Mouse (Mus musculus) hindbrain, embryonic 14.5 days (tissue): Measurements from ENCODE around the gene Gnptg. TPM values are rescaled to one million over a fixed set of nuclear protein-coding genes. Genes with fewer than 3 reads are reported as not detected.
A peak's percentile ranks its signal among the peaks of the same experiment; 100 is the strongest.

Source experiments
- ATAC-seq: fragments of 200-750 bp; cut with Nextera tagmentation; 2 replicates; pipeline ENCODE4 v1.8.0; 2017; ENCODE audit warnings: moderate number of reproducible peaks, mild to moderate bottlenecking, moderate TSS enrichment, moderate library complexity; ENCODE audit not compliant: low FRiP score
- DNase-seq: peaks from one replicate; pipeline ENCODE4 v3.0.0-alpha.2; 2015; ENCODE audit warnings: low spot score
- H3K27ac ChIP-seq: fragments of 300-500 bp; sonication (generic); 2 replicates; pipeline ENCODE4 v1.5.1; 2014; ENCODE audit warnings: mild to moderate bottlenecking, moderate library complexity
- H3K27me3 ChIP-seq: fragments of 300-500 bp; sonication (generic); 2 replicates; pipeline ENCODE4 v1.6.1; 2014; ENCODE audit warnings: mild to moderate bottlenecking, low read length, mixed read lengths; ENCODE audit not compliant: control insufficient read depth, insufficient read depth
- H3K36me3 ChIP-seq: fragments of 300-500 bp; sonication (generic); replicated peaks from 2 replicates; pipeline ENCODE4 v1.6.1; 2014; ENCODE audit not compliant: control insufficient read depth, insufficient read depth
- H3K4me1 ChIP-seq: fragments of 300-500 bp; sonication (generic); replicated peaks from 2 replicates; pipeline ENCODE4 v1.6.1; 2014; ENCODE audit warnings: antibody characterized with exemption, low read length, mixed read lengths; ENCODE audit not compliant: control insufficient read depth, insufficient read depth
- H3K4me2 ChIP-seq: fragments of 300-500 bp; sonication (generic); replicated peaks from 2 replicates; pipeline ENCODE4 v1.6.1; 2014; ENCODE audit warnings: mild to moderate bottlenecking, moderate library complexity
- H3K4me3 ChIP-seq: fragments of 300-500 bp; sonication (generic); replicated peaks from 2 replicates; pipeline ENCODE4 v1.5.1; 2014; ENCODE audit warnings: mild to moderate bottlenecking, low read length
- H3K9ac ChIP-seq: fragments of 300-500 bp; sonication (generic); 2 replicates; pipeline ENCODE4 v1.6.1; 2014
- H3K9me3 ChIP-seq: fragments of 300-500 bp; sonication (generic); 2 replicates; pipeline ENCODE4 v1.6.1; 2016; ENCODE audit warnings: low read length; ENCODE audit not compliant: control insufficient read depth
- WGBS: fragments of 180-500 bp; shearing (Covaris S2); extraction: QIAGEN DNeasy Blood & Tissue Kit; methylation state at CpG from one replicate; pipeline ENCODE4 v1.1.7; 2014; 5-methylcytosine and 5-hydroxymethylcytosine counted together
- polyA plus RNA-seq: library from polyadenylated mRNA; unstranded; fragments of >200 nt; fragmentation: Nextera tagmentation; extraction: Ambion mirVana; gene quantifications from 2 replicates; pipeline ENCODE4 v1.2.1, GENCODE M21; 2014

Gene Gnptg
- polyA plus RNA-seq, 1 experiment from 2014 or later = 91.1 TPM

DNA sequence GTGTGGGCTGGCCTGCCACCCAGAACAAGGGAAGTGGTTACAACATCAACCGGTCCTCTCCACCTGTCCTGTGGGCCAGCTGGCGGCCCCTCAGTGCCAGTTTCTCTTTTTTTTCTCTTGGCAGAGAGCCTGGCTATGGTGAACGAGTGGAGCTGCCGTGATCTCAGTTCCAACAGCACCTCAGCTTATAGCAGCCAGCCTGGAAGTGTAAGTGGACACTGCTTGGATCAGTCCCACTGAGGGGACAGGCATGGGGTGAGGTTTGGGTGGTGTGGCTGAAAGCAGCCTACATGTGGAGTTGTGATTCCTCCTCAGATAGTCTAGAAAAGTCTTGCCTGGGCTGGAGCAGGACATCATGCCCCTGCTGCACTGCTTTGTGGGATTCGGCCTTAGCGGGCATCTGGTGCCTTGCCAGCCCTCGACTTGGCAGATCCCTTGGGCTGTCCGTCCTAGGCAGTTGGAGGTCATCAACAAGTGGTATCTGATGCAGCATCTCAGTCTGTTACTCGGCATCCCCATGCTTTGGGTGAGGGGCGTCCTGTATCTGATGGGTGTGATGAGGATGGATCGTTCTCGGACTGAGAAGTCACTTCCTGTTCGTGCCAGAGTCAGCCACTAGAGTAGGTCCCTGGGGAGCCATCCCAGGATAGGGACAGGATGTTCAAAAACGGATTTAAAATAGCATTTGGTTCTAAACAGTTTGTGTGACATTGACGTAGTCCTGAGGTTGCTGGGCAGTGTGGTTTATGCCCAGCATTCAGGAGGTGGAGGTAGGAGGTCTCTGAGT is 29.1 kb downstream of the Gnptg start:
- DNase-seq (no peak), ATAC-seq (no peak)
- WGBS = 87% methylated on average over 15 of the region's 15 CpGs
- H3K4me3 ChIP-seq = no peak overlapping the region
- H3K4me2 ChIP-seq = no peak overlapping the region
- H3K36me3 ChIP-seq = peaks cover 98% of the 10 kb centered on the region
- no peaks in the 10 kb centered on the region for H3K9me3 ChIP-seq
- H3K27me3 ChIP-seq = no peaks in the 10 kb centered on the region
- no peak overlapping the region for H3K9ac ChIP-seq
- H3K27ac ChIP-seq = no peak overlapping the region
- no peaks in the 10 kb centered on the region for H3K4me1 ChIP-seq

DNA sequence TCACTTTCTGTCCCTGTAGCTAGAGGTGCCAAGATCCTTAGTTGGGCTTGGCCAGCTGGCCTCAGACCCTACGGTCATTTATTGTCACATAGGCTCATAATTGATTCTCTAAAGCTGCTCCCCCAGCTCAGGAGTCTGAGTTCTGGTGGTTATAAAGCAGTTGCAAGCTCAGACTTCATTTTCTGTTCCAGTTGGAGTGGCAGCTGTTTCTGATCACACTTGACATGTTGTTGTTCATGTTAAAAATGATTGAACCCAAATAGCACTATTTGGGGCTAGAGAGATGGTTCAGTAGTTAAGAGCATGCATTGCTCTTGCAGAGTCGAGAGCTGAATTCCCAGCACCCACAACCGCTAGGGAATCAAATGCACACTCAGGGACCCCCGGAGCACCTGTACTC is 29.9 kb downstream of the Gnptg start:
- Histone ChIP-seq H3K4me3 (no peak overlapping the region), H3K4me1 (no peaks in the 10 kb centered on the region), H3K4me2 (no peak overlapping the region), H3K27ac (no peak overlapping the region), H3K27me3 (no peaks in the 10 kb centered on the region), H3K9me3 (no peaks in the 10 kb centered on the region), H3K9ac (no peak overlapping the region), H3K36me3 (peaks cover 99% of the 10 kb centered on the region)
- ATAC-seq (no peak), DNase-seq (no peak)
- WGBS = 91% methylated on average over 4 of the region's 4 CpGs

DNA sequence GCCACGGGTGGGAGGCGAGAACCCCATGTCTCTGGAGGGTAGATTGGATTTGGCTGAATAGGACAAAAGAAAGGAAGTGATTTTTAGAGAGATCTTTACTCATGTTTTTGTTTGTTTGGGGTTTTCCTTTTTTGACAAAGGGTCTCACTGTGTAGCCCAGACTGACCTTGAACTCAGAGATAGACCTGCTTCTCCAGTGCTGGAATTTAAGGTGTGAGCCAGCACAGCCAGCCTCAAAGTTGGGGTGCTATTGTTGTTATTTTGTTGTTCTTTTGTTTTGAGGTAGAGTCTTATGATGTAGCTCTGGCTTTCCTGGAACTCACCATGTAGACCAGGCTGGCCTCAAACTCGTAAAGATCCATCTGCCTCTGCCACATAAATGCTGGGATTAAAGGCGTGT is 37.5 kb downstream of the Gnptg start:
- WGBS = 96% methylated on average over 4 of the region's 4 CpGs
- no peak overlapping the region for H3K27ac ChIP-seq
- no peak overlapping the region for H3K4me2 ChIP-seq
- H3K36me3 ChIP-seq = peaks cover 76% of the 10 kb centered on the region
- no peaks in the 10 kb centered on the region for H3K9me3 ChIP-seq
- no peak overlapping the region for H3K9ac ChIP-seq
- H3K4me3 ChIP-seq = no peak overlapping the region
- no peak for ATAC-seq
- no peaks in the 10 kb centered on the region for H3K27me3 ChIP-seq
- H3K4me1 ChIP-seq = no peaks in the 10 kb centered on the region
- DNase-seq = no peak

DNA sequence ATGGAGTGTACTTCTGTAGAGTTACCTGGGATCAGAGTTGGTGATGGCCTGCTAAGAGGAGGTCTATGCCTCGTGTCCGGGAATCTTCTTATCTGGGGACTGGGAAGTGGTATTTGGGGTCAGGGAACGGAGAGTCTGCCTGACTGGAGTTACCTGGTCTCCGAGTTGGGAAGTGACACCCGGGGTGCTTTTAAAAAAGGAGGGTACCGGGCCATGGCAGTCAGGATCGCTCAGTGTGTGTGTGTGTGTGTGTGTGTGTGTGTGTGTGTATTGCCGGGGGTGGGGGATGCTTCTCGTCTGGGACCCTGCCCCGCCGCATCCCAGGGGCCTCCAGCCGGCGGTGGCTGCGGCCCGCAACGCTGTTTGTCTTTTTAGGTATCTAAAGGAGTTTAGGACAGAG is 50.8 kb downstream of the Gnptg start:
- Histone ChIP-seq H3K4me2 (peak overlapping the region; percentile 80), H3K27ac (no peak overlapping the region), H3K9me3 (no peaks in the 10 kb centered on the region), H3K36me3 (peaks cover 16% of the 10 kb centered on the region), H3K9ac (peak overlapping the region; percentile 69), H3K4me1 (peaks cover 21% of the 10 kb centered on the region), H3K4me3 (peak overlapping the region; percentile 82), H3K27me3 (no peaks in the 10 kb centered on the region)
- whole genome bisulfite sequencing = 6% methylated on average over 16 of the region's 16 CpGs
- ATAC-seq = no peak
- no peak for DNase-seq

DNA sequence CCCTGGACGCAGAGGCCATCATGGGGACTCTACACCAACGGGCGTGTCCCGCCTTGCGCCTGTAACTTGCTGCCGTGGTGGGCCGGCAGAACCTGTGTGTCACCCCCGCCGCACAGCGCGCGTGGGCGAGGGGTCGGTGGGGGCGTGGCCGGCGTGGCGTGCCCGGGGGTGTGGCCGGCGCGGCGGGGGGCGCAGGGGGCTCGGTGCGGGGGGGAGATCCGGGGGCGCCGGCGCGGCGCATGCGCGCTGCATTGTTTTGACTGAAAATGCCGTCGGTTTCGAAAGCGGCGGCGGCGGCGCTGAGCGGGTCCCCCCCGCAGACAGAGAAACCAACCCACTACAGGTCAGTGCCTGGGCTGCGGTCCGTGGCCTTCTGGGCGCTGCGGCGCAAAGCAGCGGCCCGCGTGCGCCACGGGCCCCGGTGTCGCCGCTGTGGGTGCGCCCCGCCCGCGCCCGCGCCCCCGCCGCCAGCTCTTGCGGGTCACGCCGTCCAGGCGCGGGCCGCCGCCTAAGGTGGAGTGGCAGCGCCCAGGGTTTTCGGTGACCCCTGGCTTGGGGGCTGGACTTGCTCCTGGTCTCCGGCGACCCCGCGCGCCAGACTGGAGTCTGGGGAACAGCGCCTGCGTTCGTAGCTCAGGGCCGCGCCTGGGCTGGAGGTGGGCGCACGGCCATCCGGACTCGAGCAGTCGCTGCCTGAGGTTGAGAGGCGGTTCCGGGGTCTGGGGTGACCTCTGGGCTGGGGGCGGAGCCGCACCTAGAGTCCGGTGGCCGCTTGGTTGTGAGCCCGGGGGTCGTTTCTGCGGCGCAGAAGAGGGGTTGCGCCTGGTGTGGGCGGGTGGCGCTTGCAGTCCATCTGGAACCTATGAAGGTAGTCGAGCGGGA is 51.5 kb downstream of the Gnptg start, which contains the start of gene Unkl:
Gene Unkl, plus strand, starts transcription at position 248 of the 882 bp plus-strand sequence.
- under 1% methylated on average over 103 of the region's 104 CpGs for WGBS
- Histone ChIP-seq H3K4me1 (peaks cover 26% of the 10 kb centered on the region), H3K4me2 (peak within 1 kb of the TSS; percentile 80), H3K9me3 (no peaks in the 10 kb centered on the region), H3K27ac (peak within 1 kb of the TSS; percentile 75; the same call in 1 of the 2 replicates), H3K36me3 (peaks cover 16% of the 10 kb centered on the region), H3K9ac (peak within 1 kb of the TSS; percentile 69), H3K4me3 (peak within 1 kb of the TSS; percentile 82), H3K27me3 (no peaks in the 10 kb centered on the region)
- peak; percentile 76 for DNase-seq
- ATAC-seq = peak; percentile 59; the same call in 1 of the 2 replicates

DNA sequence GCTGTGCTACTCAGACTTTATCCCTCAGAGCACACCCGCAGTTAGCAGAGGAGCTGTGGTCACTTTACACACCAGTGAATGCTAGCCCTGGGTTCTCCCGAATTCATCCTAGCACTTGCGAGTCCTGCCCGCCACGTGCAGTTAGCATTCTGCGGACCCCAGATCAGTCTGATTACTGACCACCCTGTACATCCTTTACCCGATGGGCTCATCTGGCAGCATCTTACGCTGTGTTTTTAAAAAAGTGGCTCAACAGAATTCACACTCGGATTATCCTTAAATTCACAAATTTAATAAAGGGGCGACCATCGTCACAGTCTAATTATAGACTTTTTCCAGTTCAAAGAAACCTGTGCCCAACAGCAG is 52.2 kb downstream of the Gnptg start:
- Histone ChIP-seq H3K36me3 (peaks cover 15% of the 10 kb centered on the region), H3K4me2 (peak overlapping the region; percentile 80), H3K4me1 (peaks cover 27% of the 10 kb centered on the region), H3K9me3 (no peaks in the 10 kb centered on the region), H3K27me3 (no peaks in the 10 kb centered on the region), H3K4me3 (peak overlapping the region; percentile 82), H3K9ac (peak overlapping the region; percentile 69), H3K27ac (peak overlapping the region; percentile 75; the same call in 1 of the 2 replicates)
- WGBS = 6% methylated on average over 11 of the region's 11 CpGs
- DNase-seq (no peak), ATAC-seq (no peak)

DNA sequence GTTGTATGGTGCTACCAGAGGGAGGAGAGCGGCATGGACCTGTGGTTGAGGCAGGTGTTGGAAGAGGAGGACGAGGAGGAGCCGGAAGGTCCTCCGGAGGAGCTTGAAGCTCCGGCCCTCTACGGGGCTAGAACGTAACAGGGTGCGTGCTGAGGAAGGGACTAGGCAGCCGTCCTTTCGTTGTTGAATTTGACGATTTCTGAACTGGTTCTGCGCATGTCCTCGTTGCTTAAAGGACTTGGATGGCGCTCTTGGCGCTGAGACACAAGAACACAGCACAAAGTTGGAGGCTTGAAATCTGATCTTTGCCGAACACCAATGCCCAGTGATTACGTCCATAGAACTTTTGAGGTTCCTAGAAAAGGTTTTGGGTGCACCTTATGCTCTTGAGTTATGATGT is 55.0 kb downstream of the Gnptg start:
- no peak; the same call in 1 of the 2 replicates for ATAC-seq
- Histone ChIP-seq H3K4me1 (peaks cover 26% of the 10 kb centered on the region), H3K36me3 (0 out of 2 replicates have a peak, but pooled peaks cover 3% of the 10 kb centered on the region), H3K27ac (peak overlapping the region; percentile 36; the same call in 1 of the 2 replicates), H3K9me3 (no peaks in the 10 kb centered on the region), H3K4me2 (peak overlapping the region; percentile 99), H3K9ac (peak overlapping the region; percentile 94), H3K4me3 (peak overlapping the region; percentile 86), H3K27me3 (no peaks in the 10 kb centered on the region)
- 10% methylated on average over 17 of the region's 17 CpGs for WGBS
- no peak for DNase-seq

DNA sequence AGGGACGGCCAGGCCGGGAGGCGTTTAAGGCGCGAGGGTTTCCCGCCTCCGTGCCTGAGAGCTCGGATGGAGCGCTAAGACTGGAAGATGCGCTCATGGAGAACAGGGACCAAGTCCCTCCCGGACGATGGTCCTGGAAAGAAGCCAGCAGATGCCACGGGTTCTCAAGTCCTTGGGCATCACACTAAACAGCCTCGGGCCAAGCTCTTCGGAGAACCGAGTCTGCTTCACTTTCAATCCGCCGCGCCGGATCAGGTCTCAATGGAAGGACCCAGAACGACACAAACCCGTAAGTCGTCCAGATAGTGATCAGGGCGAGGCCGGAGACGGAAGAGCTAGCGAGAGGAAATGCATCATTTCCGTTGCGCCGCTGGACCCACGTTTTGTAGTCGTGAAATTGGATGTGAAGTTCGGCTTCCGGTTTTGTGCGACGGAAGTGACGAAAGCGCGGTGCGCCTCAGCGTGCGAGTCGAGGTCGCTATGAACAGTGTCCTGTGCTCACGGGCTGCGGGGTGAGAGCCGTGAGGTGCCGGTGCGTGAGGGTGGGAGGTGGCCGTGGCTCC is 55.7 kb downstream of the Gnptg start, which contains the start of gene BC003965:
Gene BC003965, plus strand, starts transcription at position 426 of the 563 bp plus-strand sequence.
- Histone ChIP-seq H3K4me1 (peaks cover 18% of the 10 kb centered on the region), H3K27ac (peak within 1 kb of the TSS; percentile 95), H3K36me3 (0 out of 2 replicates have a peak, but pooled peaks cover 3% of the 10 kb centered on the region), H3K4me2 (peak within 1 kb of the TSS; percentile 99), H3K9ac (peak within 1 kb of the TSS; percentile 94), H3K9me3 (no peaks in the 10 kb centered on the region), H3K27me3 (no peaks in the 10 kb centered on the region), H3K4me3 (peak within 1 kb of the TSS; percentile 86)
- under 1% methylated on average over 49 of the region's 50 CpGs for WGBS
- peak; percentile 100 for DNase-seq
- peak; percentile 86 for ATAC-seq
